Mouse (Mus musculus): ENCODE measurements around the gene Slco2a1. TPM values are rescaled to one million over a fixed set of nuclear protein-coding genes. Genes with fewer than 3 reads are reported as not detected.
A peak's percentile ranks its signal among the peaks of the same experiment; 100 is the strongest.

Slco2a1 gene
- total RNA-seq, 2 experiments from 2014 or later = 2.1 to 2.2 TPM

DNA sequence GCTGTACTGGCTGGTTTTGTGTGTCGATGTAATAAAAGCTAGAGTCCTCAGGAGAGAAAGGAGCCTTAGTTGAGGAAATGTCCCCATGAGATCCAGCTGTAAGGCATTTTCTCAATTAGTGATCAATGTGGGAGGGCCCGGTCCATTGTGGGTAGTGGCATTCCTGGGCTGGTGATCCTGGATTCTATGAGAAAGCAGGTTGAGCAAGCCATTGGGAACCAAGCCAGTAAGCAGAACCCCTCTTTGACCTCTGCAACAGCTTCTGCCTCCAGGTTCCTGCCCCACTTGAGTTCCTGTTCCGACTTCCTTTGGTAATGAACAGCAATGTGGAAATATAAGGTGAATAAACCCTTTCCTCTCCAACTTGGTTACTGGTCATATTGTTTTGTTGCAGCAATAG, 6.1 kb upstream of the Slco2a1 start:
- no peak for DNase-seq (ENCODE audit: low spot score in 2 of 2)

DNA sequence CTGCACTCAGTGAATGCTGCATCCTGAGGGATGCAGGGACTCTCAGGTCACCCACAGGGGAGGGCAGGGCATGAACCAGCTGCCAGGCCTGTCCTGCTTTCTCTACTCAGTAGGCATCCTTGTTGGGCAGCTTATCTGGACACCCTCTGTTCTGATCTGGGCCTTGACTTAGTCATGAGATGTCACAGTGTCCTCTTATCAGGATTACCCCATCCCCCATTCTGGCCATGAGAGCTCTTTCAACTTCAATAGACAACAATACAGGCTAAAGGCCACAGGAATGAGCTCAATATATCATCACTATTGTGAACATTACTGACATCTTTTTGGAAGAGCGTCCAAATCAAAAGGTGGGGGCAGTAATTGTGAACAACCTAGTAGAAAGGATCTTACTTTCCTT, 3.4 kb upstream of the Slco2a1 start:
- no peak for DNase-seq (ENCODE audit: low spot score in 2 of 2)

DNA sequence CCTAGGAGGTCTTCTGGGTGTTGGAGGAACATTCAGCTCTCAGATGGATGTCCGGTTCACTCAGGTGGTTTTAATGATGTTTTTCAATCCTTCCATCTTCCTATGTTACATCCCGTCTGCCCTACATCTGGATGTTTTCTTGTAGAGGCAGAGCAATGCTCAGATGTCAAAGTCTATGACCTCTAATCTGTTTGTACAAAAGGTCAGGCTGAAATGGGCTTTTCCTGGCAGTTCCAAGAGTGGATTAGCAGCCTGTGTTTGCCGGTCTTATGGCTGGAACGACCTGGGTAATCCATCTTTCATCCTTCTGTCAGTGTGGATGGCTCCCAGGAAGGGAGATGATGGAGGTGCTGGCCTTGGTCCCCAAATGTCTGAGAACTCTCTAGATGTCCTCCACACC, 2.6 kb upstream of the Slco2a1 start:
- DNase-seq (ENCODE audit: low spot score in 2 of 2) = no peak

DNA sequence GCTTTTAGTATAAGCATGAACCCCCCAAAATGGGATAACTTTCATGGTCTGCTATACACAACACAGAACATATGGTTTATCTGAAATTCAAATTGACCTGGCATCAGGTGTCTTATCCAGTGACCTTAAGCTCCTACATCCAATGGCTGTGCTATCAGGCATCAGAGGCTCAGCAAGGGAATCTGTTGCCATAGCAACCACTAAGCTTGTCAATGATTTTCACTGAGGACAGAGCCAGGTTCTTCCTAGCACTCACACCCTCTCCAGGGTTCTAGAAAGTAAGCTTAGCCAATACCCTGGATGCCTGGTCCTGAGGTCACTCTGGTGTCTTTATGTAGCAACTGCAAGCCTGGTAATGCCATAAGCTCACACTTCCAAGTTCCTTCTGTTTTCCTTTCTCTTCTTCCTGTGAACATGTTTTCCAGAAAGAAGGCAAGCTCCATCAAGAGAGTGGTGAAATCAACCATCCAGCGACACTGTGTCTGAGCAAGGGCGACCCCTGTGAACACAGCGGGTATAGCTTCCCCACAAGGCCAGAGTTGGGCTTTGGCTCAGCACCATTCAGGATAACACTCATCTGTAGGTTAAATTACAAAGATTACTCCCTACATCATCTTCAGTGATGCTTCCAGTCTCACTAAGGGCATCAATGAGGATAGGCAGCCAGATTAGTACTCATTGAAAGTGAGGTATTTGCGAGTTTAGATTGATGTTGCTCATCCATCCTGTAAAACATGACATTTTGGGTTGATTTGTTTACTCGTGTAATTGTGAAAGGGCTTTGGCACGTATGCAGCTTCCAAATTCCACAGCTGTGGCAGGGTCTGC, 2.0 kb downstream of the Slco2a1 start:
- no peak for DNase-seq (ENCODE audit: low spot score in 2 of 2)

DNA sequence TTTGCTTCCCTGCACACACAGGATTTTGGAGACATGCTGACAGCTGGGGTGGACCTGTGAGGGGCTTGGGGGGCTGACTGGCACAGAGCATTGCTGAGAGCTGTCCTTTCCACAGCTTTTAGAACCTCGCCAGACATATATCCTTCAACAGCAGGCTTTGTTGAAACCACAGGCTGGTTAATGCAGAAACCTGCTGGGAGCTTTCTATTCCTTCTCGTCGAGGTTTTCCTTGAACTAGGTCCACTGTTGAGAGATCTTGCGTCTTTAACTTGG, 2.6 kb downstream of the Slco2a1 start:
- no peak for DNase-seq (ENCODE audit: low spot score in 2 of 2)

DNA sequence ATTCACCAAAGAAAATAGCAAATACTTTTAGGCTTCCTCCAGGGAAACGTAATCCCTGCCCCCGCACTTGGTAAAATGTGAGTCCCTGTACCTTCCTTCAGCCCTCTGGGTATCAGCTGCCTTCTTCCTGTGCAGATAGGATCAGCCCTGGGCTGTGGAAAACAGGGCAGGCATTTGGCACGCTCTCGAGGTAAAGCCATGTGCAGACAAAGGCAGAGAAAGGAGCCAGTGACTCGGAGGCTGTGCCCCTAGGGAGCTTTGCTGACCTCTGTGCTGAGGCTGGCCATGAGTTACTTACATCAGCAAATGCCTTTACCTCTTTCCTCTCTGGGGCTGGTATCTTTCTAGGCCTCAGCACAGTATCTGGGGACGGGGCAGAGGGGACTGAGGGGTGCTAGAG, 4.4 kb downstream of the Slco2a1 start:
- no peak for DNase-seq (ENCODE audit: low spot score in 2 of 2)

DNA sequence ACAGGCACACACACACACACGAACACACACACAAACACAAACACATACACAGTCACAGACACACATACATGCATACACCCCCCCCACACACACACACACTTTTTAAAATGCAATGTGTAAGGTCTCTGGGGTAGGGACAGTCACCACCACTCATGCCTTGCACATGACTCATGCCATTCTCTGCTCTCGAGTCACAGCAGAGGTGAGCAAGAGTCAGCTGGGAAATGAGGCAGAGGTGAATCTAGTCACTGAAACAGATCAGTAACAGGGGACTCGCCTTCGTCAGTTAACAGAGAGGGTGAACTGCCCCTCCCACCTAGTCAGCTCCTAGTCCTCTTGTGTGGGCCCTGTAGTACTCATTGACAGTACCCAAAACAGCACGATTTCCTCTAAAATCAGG, 5.3 kb downstream of the Slco2a1 start:
- DNase-seq (ENCODE audit: low spot score in 2 of 2) = no peak

DNA sequence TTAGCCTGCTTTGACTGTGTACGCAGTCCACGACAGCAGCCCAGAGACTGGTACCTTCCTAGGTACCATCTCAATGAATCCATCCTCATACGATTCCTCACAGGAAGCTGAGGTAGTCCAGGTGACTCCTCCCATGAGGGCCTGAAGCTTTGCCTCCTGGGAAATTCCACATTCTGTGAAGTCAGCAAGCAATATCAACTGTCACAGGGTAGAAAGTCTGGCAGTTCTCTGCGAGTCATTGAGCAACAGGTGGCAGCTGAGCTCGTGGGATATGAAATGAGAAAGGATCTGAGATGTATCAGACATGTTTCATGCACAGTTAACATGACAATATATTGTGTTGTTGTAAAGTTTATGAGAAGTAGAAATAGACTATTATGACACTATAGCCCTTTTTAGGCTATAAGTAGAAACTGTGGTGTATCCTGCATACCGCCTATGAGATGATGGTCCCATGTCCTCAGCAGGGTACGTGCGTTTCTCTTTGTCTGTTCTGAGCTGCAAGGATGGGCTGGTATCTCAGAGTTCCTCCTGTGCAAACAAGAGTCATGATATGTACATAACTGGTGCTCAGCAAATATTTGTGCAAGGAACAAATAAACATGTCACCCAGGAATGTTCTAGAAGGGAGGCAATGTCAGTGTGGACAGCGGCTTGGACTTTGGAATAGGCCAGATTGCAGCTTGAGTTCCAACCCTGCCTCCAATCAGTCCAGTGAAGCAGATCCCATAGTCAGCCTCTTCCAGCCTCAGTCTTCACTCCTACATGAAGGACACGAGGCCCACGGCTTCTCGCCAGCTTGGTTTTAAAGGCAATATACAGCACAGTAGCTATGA, 7.5 kb downstream of the Slco2a1 start:
- no peak for DNase-seq (ENCODE audit: low spot score in 2 of 2)

DNA sequence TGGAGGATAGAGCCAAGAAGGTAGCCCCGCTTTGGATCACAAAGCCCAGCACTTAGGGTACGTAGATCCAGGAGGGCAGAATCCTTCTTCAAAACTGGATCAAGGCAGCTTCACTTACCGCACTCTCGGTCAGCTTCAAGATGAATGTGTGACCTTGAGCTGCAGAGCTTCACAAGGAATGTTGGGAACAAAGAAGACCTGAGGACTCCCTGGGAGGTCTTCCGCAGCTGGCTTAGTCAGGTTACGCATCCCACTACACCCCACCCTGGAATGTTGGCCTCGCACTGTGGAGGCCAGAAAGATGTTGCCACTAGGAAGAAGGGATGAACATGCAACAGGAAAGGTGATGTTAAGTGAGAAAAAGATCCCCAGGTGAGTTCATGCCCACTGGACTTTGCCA, 11.9 kb downstream of the Slco2a1 start:
- no peak for DNase-seq (ENCODE audit: low spot score in 2 of 2)

DNA sequence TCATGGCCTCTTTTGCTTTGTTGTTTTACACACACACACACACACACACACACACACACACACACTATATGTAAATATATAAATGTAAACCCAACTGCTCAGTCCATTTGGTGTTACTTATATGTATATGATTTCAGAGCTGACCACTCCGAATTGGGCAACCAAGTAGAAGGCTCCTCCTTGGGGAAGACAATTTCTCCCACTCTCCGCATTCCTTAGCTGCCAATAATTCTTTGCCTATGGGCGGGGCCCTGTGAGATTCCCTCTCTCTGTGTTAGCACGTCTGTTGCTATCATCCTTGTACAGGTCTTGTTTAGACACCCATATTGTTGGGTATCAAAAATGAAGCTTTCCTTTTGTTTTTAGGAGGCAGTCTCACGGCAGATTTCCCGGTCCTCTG, 15.8 kb downstream of the Slco2a1 start:
- no peak for DNase-seq (ENCODE audit: low spot score in 2 of 2)

DNA sequence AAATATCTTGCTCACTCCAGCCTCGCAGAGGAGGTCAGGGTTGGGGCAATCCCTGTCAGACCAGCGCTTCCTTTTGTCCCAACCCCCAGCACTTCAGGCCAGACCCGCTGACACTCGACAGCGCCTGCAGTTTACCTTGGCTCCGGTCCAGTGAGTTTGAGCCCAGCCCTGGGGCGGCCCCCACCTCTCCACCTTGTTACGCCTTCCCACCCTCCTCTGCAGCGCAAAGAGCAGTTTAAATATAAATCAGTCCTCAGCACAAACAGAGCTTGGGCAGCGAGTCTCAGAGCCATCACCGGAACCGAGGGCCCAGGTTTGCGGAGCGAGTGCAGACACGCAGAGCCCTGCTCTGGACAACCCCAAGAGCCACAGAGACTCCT, 19.2 kb downstream of the Slco2a1 start:
- DNase-seq (ENCODE audit: low spot score in 2 of 2) = no peak

DNA sequence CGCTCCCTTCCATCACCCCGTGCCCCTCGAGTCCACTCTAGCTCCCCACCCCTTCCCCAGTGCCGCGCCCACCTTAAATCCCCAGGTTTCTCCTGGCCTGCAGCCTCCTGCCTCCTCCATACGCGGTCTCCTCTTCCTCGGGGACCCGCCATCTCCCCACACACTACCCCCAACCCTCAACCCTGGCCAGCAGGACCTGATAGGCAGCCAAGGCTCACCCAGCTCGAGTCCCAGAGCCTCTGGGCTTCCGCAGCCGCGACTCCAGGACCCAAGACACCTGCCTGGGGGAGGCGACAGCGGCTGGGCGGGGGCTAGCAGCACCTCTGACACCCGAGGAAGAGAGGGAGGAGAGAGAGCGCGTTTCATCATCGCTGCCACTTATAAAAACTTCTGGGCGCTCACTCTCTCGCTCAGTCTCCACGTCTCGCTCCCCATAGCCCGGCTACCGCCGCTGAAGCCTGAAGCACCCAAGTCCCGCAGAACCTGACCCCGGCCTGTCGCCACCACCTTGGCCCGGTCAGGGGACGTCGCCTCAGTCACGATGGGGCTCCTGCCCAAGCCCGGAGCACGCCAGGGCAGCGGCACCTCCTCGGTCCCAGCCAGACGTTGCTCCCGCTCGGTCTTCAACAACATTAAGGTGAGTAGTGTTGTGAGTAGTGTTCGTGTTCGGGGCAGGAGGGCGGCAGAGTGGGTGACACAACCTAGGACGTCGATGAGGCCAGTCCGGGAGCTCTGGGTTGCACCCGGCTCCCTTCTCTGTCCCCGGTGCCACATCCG, 19.8 kb downstream of the Slco2a1 start:
- no peak for DNase-seq (ENCODE audit: low spot score in 2 of 2)

DNA sequence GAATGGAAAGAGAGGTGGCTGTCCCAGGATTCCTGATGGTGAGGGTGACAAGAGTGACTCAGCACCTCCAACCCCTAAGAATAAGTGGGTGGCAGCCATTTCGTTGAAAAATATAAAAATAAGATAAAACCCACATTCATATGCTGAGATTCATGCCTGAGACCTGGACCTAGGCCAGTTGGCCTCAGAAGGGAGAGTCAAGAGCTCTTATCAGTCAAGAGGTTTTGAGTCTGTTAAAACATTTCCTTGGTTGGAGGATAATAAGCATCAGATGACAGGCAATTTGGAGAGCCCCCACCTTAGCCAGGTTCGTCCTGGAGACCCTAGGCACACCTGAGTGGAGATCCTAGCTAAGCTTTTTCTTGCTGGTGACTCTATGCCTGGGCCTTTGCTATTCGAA, 21.6 kb downstream of the Slco2a1 start:
- DNase-seq (ENCODE audit: low spot score in 2 of 2) = no peak

DNA sequence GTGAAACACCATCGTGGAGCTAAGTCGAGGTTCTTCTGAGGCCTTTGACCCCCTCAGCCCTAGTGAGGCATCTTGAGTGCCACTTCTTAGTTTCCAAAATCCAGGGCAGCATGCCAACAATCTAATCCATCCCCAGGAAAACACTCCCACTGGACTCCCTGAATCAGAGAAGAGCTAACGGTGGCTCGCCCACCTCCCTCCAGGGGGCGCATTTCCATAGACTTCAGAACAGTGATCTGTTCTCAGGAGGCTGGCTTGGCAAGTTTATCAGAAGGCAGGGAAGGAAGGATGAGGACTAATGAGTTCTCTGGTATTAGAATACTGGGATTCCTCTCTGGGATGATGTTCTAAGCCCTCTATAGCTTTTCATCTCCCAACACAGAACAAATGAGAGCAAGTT, 24.9 kb downstream of the Slco2a1 start:
- DNase-seq (ENCODE audit: low spot score in 2 of 2) = peak in 1 of 2 experiments; percentile 57

DNA sequence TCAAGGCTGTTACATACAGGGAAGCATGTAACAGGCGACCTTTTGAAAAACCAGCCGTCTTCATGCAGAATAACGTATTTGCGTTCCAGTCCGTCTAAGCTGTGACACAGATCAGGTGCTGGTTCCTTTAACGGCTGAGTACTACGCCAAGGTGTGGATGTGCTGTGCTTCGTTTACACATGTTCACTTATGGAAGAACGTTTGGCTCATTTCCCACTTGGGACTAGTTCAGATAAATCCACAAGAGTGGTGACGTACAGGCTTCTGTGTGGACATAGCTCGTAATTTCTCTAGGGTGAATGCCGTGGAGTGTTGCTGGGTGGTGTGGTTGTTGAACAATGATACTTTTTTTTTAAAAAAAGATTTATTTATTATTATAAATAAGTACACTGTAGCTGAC, 26.2 kb downstream of the Slco2a1 start:
- DNase-seq (ENCODE audit: low spot score in 2 of 2) = no peak

DNA sequence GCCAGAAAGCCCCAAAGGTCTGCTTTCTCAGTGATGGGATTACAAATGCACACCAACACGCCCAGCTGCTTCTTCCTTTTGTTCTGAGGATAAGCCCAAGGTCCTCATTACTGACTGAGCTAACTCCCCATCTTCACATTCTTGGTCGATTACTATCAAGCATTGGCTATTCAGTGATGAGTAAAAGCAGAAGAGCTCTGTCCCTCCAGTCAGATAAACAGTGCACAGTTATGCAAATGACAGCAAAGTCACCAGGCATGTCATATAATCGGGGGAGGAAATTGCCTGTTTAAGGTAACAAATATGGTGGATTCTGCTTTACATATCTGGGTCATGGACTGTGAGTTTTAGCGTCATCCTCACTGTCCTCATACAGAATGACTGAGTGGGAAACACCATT, 35.6 kb downstream of the Slco2a1 start:
- DNase-seq (ENCODE audit: low spot score in 2 of 2) = no peak

DNA sequence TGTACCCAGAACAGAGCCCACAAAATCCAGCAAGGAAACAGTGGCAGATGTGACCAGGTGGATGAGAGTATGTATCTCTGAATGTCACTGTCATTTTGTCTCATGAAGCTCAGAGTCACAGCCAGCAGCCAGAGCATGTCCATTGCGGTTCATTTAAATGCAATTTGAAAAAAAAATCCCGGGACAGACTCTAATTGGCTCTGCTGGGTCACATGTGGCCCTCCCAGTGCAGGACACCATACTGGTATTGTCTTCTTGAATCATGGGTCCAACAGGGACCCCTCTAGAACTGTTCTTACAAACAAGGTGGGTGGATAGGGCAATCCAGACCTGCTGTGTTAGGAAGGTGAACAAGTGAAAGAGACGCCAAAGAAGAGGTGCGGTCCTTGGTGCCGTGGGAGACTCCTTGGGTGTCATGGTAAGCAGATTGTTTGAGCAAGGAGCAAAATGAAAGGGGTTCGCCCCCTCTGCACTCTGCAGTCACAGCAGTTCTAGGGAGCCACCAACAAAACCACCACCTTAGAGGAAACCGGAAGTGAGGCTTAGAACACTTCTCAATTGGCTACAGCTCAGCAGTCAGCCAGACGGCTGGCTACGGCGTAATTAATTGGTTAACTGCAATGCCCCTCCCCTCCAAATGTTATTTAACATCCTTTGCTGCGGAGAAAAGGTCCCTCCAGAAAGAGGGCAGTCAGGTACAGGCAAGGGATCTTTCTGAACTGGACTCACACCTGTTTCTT, 38.8 kb downstream of the Slco2a1 start:
- no peak for DNase-seq (ENCODE audit: low spot score in 2 of 2)

DNA sequence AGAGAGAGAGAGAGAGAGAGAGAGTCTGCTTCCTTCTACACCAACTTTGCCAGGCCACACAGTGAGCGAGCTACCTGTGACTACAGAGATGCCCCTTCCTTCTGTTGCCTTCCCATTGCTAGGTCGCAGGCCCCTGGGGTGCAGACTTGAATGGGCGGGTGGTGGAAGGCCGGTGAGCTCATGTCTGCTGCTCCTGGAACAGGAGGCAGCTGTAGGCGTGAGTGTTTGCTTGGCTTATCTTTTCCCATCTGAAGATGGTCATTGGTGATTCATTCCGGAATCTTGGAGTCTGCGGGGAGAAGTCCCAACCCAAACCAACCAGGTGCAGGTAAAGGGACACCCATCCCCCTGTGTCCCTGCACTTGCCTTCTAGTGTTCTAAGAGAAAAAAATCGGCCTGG, 40.5 kb downstream of the Slco2a1 start:
- no peak for DNase-seq (ENCODE audit: low spot score in 2 of 2)

DNA sequence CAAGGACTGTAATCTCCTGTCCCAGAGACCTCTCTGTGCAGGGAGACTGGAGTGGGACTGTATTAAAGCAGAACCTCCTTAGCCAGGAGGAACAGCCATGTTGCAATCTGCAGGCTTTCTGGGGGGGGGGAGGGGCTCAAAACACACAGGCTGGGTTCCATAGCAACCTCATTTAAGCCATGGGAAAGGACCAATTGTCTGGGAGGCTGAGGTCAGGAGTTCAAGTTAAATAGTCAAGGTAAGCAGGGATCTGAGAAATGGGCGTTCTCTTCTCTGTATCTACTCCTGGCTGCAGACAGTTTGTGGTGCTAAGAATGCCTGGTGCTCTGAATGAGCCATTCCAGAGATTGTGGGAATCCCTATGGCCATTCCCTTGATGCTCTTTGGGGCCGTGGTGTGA, 41.5 kb downstream of the Slco2a1 start:
- no peak for DNase-seq (ENCODE audit: low spot score in 2 of 2)

DNA sequence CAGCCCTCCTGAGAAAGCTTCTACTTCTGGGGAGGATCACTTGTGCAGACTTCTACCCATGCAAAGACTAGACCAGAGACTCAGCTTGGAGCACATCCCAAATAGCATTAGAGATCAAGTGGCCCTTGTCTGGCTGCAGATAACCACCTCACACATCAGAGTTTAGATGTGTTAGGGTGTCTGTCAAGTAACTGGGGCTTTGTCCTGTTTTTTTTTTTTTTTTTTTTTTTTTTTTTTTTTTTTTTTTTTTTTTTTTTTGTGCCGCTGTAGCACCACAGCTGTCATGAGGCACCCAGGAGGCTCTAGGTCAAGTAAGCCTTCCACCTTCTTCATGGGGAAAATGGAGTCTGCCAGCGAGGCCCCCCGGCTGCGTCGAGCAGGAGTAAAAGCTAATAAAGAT, 42.7 kb downstream of the Slco2a1 start:
- DNase-seq (ENCODE audit: low spot score in 2 of 2) = no peak

DNA sequence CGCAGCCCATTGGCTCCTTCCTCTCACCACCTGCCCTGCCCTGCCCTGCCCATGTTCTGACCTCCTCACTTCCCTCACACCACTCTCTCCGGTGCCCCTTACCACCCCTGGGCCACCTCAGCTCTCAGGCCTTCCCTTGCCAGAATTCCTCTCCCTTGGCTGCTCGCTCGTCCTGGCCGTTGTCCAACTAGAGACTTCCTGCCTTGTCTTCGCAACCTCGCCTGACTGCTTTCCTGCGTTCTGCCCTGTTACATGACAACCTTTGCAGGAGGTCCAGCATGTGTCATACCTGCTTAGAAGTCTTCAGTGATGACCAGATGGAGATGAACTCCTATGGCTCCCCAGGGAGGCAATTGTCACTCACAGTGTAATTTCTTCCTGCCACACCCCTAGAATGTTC, 43.7 kb downstream of the Slco2a1 start:
- DNase-seq (ENCODE audit: low spot score in 2 of 2) = no peak

DNA sequence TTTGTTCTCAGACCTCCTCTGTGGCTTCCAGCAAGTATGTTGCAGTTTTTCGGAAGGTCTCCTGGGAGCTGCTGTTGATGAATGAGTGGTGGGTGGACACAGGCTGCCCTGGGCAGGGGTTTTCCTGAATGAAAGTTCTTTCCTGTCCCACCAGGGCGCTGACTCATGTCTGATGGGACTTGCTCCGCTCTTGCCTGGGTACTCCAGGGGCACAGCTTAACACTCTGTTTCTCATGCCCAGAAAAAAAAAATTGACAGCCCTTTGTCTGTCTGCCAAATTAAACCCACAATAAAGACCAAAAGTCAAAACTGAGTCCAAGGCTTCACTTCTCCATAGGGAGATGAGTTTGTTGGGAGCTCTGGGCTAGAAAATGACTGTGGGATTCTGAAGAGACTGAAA, 44.9 kb downstream of the Slco2a1 start:
- DNase-seq (ENCODE audit: low spot score in 2 of 2) = no peak
